Mouse (Mus musculus) midbrain, embryonic 15.5 days (tissue): ENCODE data around the gene Tmem86b. TPM values are rescaled to one million over a fixed set of nuclear protein-coding genes. Genes with fewer than 3 reads are reported as not detected.

Experiments
- ATAC-seq: fragments of 200-750 bp; cut with Nextera tagmentation; replicated peaks from 2 replicates; pipeline ENCODE4 v1.8.0; 2017; ENCODE audit warnings: moderate TSS enrichment
- H3K27ac ChIP-seq: fragments of 300-500 bp; sonication (generic); 2 replicates; pipeline ENCODE4 v1.5.1; 2015; ENCODE audit warnings: mild to moderate bottlenecking, inconsistent platforms
- H3K27me3 ChIP-seq: fragments of 300-500 bp; sonication (generic); replicated peaks from 2 replicates; pipeline ENCODE4 v1.6.1; 2015; ENCODE audit warnings: inconsistent platforms
- H3K36me3 ChIP-seq: fragments of 300-500 bp; sonication (generic); replicated peaks from 2 replicates; pipeline ENCODE4 v1.6.1; 2015; ENCODE audit warnings: inconsistent platforms
- H3K4me1 ChIP-seq: fragments of 300-500 bp; sonication (generic); 2 replicates; pipeline ENCODE4 v1.6.1; 2015; ENCODE audit warnings: inconsistent platforms
- H3K4me2 ChIP-seq: fragments of 300-500 bp; sonication (generic); 2 replicates; pipeline ENCODE4 v1.6.1; 2015; ENCODE audit warnings: inconsistent platforms, mild to moderate bottlenecking, moderate library complexity
- H3K4me3 ChIP-seq: fragments of 300-500 bp; sonication (generic); 2 replicates; pipeline ENCODE4 v1.5.1; 2015; ENCODE audit warnings: mild to moderate bottlenecking, inconsistent platforms
- H3K9ac ChIP-seq: fragments of 300-500 bp; sonication (generic); 2 replicates; pipeline ENCODE4 v1.6.1; 2015; ENCODE audit warnings: mild to moderate bottlenecking, inconsistent platforms
- H3K9me3 ChIP-seq: fragments of 300-500 bp; sonication (generic); 2 replicates; pipeline ENCODE4 v1.6.1; 2016; ENCODE audit warnings: inconsistent platforms
- WGBS: fragments of 180-500 bp; shearing (Covaris S2); methylation state at CpG from one replicate; pipeline ENCODE4 v1.1.7; 2015; ENCODE audit warnings: mixed read lengths; 5-methylcytosine and 5-hydroxymethylcytosine counted together
- polyA plus RNA-seq: library from polyadenylated mRNA; unstranded; fragments of >200 nt; fragmentation: Nextera tagmentation; extraction: Ambion mirVana; gene quantifications from 2 replicates; pipeline ENCODE4 v1.2.1, GENCODE M21; 2015

The Tmem86b gene
- 3.8 and 4.2 TPM in 2 replicates for polyA plus RNA-seq

- H3K4me2 ChIP-seq: no peak within 1 kb of the TSS
- WGBS: 94% methylated on average over 4 of the region's 4 CpGs
- peaks cover 33% of the 10 kb centered on the region for H3K36me3 ChIP-seq
- no peaks in the 10 kb centered on the region for H3K27me3 ChIP-seq
- no peak within 1 kb of the TSS for H3K27ac ChIP-seq
- no peak within 1 kb of the TSS for H3K9ac ChIP-seq
- H3K4me1 ChIP-seq: no peaks in the 10 kb centered on the region
- ATAC-seq: no peak
- H3K4me3 ChIP-seq: no peak within 1 kb of the TSS
- H3K9me3 ChIP-seq: no peaks in the 10 kb centered on the region
Measured at GRCm38 (mm10) chr7:4631031-4631430, at the start of gene Tmem86b. Gene Tmem86b, minus strand, starts transcription at chr7:4631422.

DNA sequence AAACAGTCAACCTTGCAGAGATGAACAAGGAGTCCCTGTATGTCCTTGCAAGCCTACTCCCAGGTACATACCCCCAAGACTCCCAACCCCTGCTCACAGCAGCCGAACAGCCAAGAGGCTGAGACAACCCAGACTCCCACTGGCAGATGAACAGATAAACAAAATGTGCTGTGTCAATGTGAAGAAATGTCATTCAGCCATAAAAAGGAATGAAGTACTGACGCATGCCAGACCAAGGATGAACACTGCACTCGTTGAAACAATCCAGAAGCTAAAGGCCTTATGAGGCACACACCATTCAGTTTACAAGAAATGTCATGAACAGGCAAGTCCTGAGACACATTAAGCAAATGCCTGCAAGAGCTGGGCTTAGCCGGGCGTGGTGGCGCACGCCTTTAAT lies 44.0 kb upstream of the Tmem86b start:
- H3K4me2 ChIP-seq: no peak overlapping the region
- peaks cover 41% of the 10 kb centered on the region for H3K36me3 ChIP-seq
- no peaks in the 10 kb centered on the region for H3K9me3 ChIP-seq
- H3K4me3 ChIP-seq: no peak overlapping the region
- WGBS: 91% methylated on average over 7 of the region's 7 CpGs
- no peak overlapping the region for H3K27ac ChIP-seq
- no peak overlapping the region for H3K9ac ChIP-seq
- H3K4me1 ChIP-seq: no peaks in the 10 kb centered on the region
- H3K27me3 ChIP-seq: no peaks in the 10 kb centered on the region
- no peak for ATAC-seq

- WGBS: 88% methylated on average over 12 of the region's 12 CpGs
Measured at GRCm38 (mm10) chr7:4674114-4674731, 43.0 kb upstream of the Tmem86b start.

GRCm38 (mm10) chr7:4671956-4672355 lies 40.7 kb upstream of the Tmem86b start:
- H3K9me3 ChIP-seq: no peaks in the 10 kb centered on the region
- no peak overlapping the region for H3K9ac ChIP-seq
- no peaks in the 10 kb centered on the region for H3K4me1 ChIP-seq
- ATAC-seq: no peak
- WGBS: 92% methylated on average over 4 of the region's 4 CpGs
- no peak overlapping the region for H3K27ac ChIP-seq
- H3K4me3 ChIP-seq: no peak overlapping the region
- no peaks in the 10 kb centered on the region for H3K27me3 ChIP-seq
- no peak overlapping the region for H3K4me2 ChIP-seq
- H3K36me3 ChIP-seq: peaks cover 47% of the 10 kb centered on the region

More at GRCm38 (mm10) chr7:4674114-4674731, 43.0 kb upstream of the Tmem86b start:
- H3K4me1 ChIP-seq: no peaks in the 10 kb centered on the region
- peaks cover 43% of the 10 kb centered on the region for H3K36me3 ChIP-seq
- H3K27me3 ChIP-seq: no peaks in the 10 kb centered on the region
- no peaks in the 10 kb centered on the region for H3K9me3 ChIP-seq
- H3K4me2 ChIP-seq: no peak overlapping the region
- H3K4me3 ChIP-seq: no peak overlapping the region
- no peak for ATAC-seq
- H3K27ac ChIP-seq: no peak overlapping the region
- H3K9ac ChIP-seq: no peak overlapping the region

- Histone ChIP-seq H3K4me1 (no peaks in the 10 kb centered on the region), H3K27me3 (no peaks in the 10 kb centered on the region), H3K4me2 (no peak overlapping the region), H3K4me3 (no peak overlapping the region), H3K9ac (no peak overlapping the region), H3K9me3 (no peaks in the 10 kb centered on the region), H3K36me3 (peaks cover 46% of the 10 kb centered on the region), H3K27ac (no peak overlapping the region)
- 92% methylated on average over 8 of the region's 8 CpGs for WGBS
- no peak for ATAC-seq
Measured at GRCm38 (mm10) chr7:4670655-4671255, 39.5 kb upstream of the Tmem86b start.

GRCm38 (mm10) chr7:4669156-4669555 lies 37.9 kb upstream of the Tmem86b start:
- Histone ChIP-seq H3K9me3 (no peaks in the 10 kb centered on the region), H3K36me3 (peaks cover 41% of the 10 kb centered on the region), H3K4me1 (no peaks in the 10 kb centered on the region), H3K27me3 (no peaks in the 10 kb centered on the region), H3K4me3 (no peak overlapping the region), H3K4me2 (no peak overlapping the region), H3K9ac (no peak overlapping the region), H3K27ac (no peak overlapping the region)
- no peak for ATAC-seq
- WGBS: 97% methylated on average over 9 of the region's 9 CpGs

GRCm38 (mm10) chr7:4668506-4668905 lies 37.3 kb upstream of the Tmem86b start:
- H3K36me3 ChIP-seq: peaks cover 42% of the 10 kb centered on the region
- H3K4me2 ChIP-seq: no peak overlapping the region
- 95% methylated on average over 8 of the region's 8 CpGs for WGBS
- H3K4me3 ChIP-seq: no peak overlapping the region
- ATAC-seq: no peak
- no peaks in the 10 kb centered on the region for H3K27me3 ChIP-seq
- no peak overlapping the region for H3K9ac ChIP-seq
- no peaks in the 10 kb centered on the region for H3K9me3 ChIP-seq
- no peak overlapping the region for H3K27ac ChIP-seq
- H3K4me1 ChIP-seq: no peaks in the 10 kb centered on the region

DNA sequence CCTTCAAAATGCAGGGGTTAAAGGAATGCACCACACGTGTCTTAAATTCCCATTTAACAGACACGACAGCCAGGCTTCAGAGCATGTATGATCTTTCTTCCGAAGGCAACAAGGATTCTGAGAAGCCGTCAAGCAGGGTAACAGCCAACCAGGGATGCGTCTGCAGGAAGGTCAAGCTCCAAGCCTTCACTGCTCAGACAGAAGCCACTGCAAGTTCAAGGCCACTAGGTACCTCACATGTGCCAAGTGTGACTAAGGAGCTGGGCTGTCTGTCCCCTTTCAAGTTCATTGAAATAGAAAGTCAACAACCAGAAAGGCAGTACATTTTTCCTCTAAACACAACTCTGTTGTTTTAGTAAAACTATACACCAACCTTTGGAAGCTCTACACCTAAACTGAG lies 35.6 kb upstream of the Tmem86b start:
- Histone ChIP-seq H3K27me3 (no peaks in the 10 kb centered on the region), H3K4me1 (no peaks in the 10 kb centered on the region), H3K4me3 (no peak overlapping the region), H3K9ac (no peak overlapping the region), H3K36me3 (peaks cover 48% of the 10 kb centered on the region), H3K27ac (no peak overlapping the region), H3K9me3 (no peaks in the 10 kb centered on the region), H3K4me2 (no peak overlapping the region)
- WGBS: 96% methylated on average over 5 of the region's 5 CpGs
- ATAC-seq: no peak

DNA sequence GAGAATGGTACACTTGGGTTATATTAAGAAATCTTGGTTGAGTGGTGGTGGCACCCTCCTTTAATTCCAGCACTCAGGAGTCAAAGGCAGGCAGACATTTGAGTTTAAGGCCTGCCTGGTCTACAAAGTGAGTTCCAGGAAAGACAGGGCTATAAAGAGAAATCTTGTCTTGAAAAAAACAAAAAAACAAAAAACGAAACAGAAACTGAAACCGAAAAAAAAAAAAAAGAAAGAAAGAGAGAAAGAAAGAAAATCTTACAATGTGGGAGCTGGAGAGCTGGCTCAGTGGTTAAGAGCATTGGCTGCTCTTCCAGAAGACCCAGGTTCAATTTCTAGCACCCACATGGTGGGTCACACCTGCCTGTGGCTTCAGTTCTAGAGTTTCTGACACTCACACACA lies 32.5 kb upstream of the Tmem86b start:
- no peak for ATAC-seq
- Histone ChIP-seq H3K4me2 (no peak overlapping the region), H3K36me3 (peaks cover 30% of the 10 kb centered on the region), H3K4me1 (peaks cover 14% of the 10 kb centered on the region), H3K9me3 (no peaks in the 10 kb centered on the region), H3K27ac (no peak overlapping the region), H3K27me3 (no peaks in the 10 kb centered on the region), H3K9ac (no peak overlapping the region), H3K4me3 (no peak overlapping the region)
- WGBS: 97% methylated on average over 2 of the region's 2 CpGs

DNA sequence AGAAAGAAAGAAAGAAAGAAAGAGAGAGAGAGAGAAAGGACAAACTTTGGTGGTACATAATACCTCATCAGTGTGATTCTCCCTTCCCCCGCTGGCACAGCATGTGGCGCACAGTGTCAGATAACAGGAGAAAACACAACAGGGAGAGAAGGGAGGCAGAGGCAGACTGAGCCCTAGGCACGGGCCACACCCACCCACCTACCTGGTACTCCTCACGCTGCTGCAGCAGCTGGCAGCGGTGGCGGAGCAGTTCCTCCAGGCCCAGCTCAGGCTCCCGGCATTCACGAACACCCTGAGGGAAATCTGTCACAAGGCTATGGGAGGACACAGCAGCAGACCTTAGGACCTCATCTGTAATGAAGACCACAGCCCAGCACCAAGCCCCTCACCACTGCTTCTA lies 32.0 kb upstream of the Tmem86b start:
- Histone ChIP-seq H3K27ac (no peak overlapping the region), H3K27me3 (no peaks in the 10 kb centered on the region), H3K36me3 (peaks cover 25% of the 10 kb centered on the region), H3K4me1 (peaks cover 14% of the 10 kb centered on the region), H3K4me2 (no peak overlapping the region), H3K9me3 (no peaks in the 10 kb centered on the region), H3K4me3 (no peak overlapping the region), H3K9ac (no peak overlapping the region)
- WGBS: 79% methylated on average over 8 of the region's 8 CpGs
- ATAC-seq: no peak

GRCm38 (mm10) chr7:4659911-4660443 lies 28.8 kb upstream of the Tmem86b start:
- ATAC-seq: no peak
- peak overlapping the region; percentile 94 for H3K27ac ChIP-seq

DNA sequence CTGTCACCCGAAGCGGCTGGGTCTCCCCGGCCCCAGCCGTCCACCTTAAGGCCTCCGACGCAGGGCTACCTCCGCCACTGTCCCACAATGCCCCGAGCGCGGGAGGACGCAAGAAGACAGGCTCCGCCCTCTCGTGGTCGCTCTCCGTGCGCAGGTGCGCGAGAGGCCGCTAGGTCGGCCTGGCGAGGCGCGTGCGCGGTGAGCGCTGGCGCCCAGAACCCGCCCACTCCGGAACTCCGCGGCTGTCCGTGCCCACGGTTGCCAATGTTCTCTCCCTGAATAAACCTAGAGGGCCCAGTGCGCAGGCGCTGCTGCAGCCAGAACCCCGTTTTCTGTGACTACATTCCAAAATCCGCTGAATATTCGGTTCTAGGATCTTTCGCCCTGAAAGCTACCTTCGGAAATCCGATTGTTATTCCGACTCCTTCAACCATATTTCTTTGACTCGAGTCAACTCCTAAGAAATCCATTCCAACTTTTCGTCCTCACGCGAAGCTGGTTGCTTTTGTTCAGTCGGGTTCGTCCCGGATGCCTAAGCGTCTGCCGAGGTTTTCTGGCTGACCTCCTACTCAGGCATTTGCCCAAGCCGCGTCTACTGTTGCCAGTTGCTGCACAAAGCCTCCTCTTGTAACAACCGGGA lies 27.8 kb upstream of the Tmem86b start, which contains the start of gene Ppp6r1:
Gene Ppp6r1, minus strand, starts transcription at position 108 of the 640 bp plus-strand sequence.
- Histone ChIP-seq H3K4me1 (peaks cover 44% of the 10 kb centered on the region), H3K27me3 (no peaks in the 10 kb centered on the region)
- under 1% methylated on average over 54 of the region's 54 CpGs for WGBS

More at GRCm38 (mm10) chr7:4659911-4660443, 28.8 kb upstream of the Tmem86b start:
- Histone ChIP-seq H3K9me3 (no peaks in the 10 kb centered on the region), H3K4me3 (peak overlapping the region; percentile 73), H3K27me3 (no peaks in the 10 kb centered on the region), H3K4me1 (peaks cover 44% of the 10 kb centered on the region), H3K4me2 (peak overlapping the region; percentile 96), H3K9ac (peak overlapping the region; percentile 74; the same call in 1 of the 2 replicates), H3K36me3 (peaks cover 10% of the 10 kb centered on the region; the same call in 1 of the 2 replicates)
- 41% methylated on average over 3 of the region's 3 CpGs for WGBS

More for the DNA sequence above, 27.8 kb upstream of the Tmem86b start, which contains the start of gene Ppp6r1:
- peak within 1 kb of the TSS; percentile 73 for H3K4me3 ChIP-seq
- no peaks in the 10 kb centered on the region for H3K9me3 ChIP-seq
- H3K4me2 ChIP-seq: peak within 1 kb of the TSS; percentile 96
- H3K36me3 ChIP-seq: 0 out of 2 replicates have a peak, but pooled peaks cover 10% of the 10 kb centered on the region
- peak within 1 kb of the TSS; percentile 74 for H3K9ac ChIP-seq
- peak; percentile 97 for ATAC-seq
- H3K27ac ChIP-seq: peak within 1 kb of the TSS; percentile 94
